Mouse (Mus musculus): ENCODE results near the gene Gm7137. TPM values are rescaled to one million over a fixed set of nuclear protein-coding genes. Genes with fewer than 3 reads are reported as not detected.
A peak's percentile ranks its signal among the peaks of the same experiment; 100 is the strongest.
"Not testable (repeated sequence)": the region's sequence is repeated elsewhere in the genome, so short reads cannot be mapped to it uniquely, and the experiment has no call there.

The Gm7137 gene
- total RNA-seq, 2 experiments from 2014 or later, result not detected

DNA sequence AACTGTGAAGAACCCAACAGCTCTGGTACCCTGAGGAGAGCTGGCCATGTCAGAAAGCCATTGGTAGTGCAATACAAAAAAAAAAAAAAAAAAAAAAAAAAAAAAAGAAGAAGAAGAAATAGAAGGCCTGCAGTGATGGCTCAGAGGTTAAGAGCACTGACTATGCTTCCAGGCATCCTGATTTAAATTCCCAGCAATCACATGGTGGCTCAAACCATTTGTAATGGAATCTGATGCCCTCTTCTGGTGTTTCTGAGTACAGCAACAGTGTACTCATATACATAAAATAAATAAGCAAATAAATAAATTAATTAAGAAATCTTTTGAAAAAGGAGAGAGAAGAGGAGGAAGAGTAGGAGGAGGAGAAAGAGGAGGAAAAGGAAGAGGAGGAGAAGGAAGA is 34.6 kb downstream of the Gm7137 start:
- DNase-seq (ENCODE audit: extremely low spot score in 1 of 2, low spot score in 1 of 2), result no peak

DNA sequence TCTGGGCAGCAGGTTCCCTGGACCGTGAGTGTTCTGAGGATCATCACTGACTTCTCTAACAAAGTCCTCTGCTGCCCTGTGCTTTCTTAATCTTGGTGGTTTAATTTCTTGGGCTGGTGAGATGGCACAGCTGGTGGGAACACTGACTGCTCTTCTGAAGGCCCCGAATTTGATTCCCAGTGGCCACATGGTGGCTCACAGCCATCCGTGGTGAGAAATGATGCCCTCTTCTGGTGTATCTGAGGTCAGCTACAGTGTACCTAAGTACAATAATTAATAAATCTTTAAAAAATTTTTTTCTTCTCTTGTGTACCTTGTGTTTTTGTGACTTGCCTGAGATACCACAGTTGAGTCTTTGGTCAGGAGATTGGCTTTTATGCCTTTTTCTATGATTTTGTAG is 35.7 kb downstream of the Gm7137 start:
- DNase-seq (ENCODE audit: extremely low spot score in 1 of 2, low spot score in 1 of 2), result not testable (repeated sequence)

DNA sequence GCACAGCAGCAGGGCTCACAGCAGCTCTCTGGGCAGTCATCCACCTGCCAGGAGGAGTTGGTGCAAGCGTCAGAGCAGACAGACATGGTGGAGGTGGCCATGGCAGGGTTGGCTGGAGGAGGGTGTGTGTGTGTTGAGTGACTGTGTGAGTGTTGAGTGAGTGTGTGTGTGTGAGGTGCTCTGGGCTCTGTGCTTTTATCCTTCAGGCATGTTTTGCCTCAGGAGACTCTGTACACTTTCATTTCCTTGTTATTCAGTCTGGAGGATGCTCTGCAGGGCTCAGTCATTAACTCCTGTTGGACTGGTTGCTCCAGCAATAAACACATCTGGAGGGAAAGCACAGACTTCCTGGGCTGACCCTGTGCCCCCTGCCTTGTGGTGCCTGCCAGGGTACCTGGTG is 36.7 kb downstream of the Gm7137 start, which contains the start of gene Gm9736:
Gm9736 (minus strand) TSS at position 101 of the 400 bp plus-strand sequence.
- not testable (repeated sequence) for DNase-seq (ENCODE audit: extremely low spot score in 1 of 2, low spot score in 1 of 2)

DNA sequence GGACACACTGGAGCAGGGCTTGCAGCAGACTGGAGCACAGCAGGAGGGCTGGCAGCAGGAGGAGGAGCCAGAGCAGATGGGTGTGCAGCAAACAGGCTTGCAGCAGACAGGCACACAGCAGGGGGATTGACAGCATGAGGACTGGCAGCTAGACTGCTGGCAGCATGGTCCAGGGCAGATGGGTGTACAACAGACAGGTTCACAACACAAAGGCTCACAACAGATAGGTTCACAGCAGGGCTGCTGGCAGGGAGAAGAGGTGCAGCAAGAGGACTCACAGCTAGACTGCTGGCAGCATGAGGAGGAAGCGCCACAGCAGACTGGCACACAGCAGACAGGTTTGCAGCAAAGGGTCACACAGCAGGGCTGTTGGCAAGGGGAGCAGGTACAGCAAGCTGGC is 37.3 kb downstream of the Gm7137 start:
- DNase-seq (ENCODE audit: extremely low spot score in 1 of 2, low spot score in 1 of 2), result not testable (repeated sequence)

DNA sequence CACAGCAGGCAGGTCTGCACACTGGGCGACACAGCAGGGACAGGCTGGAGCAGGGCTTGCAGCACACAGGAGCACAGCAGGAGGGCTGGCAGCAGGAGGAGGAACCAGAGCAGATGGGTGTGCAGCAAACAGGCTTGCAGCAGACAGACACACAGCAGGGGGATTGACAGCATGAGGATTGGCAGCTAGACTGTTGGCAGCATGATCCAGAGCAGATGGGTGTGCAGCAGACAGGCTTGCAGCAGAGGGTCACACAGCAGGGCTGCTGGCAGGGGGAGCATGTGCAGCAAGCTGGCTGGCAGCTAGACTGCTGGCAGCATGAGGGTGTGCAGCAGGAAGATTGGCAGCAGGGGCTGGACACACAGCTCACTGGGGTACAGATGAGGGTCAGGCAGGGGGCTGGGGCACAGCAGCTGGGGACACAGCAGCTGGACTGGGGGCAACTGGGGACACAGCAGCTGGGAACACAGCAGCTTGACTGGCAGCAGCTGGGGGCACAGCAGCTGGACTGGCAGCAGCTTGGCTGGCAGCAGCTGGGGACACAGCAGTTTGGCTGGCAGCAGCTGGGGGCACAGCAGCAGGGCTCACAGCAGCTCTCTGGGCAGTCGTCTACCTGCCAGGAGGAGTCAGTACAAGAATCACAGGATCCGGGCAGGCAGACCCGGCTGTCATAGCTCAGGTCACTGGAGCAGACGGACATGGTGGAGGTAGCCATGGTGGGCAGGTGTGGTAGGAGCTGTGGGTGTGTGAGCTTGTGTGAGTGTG is 45.9 kb downstream of the Gm7137 start, which contains the start of gene Gm18596:
Gm18596 (minus strand) TSS at position 715 of the 765 bp plus-strand sequence.
- peak in 1 of 2 experiments; percentile 8 for DNase-seq (ENCODE audit: extremely low spot score in 1 of 2, low spot score in 1 of 2)

DNA sequence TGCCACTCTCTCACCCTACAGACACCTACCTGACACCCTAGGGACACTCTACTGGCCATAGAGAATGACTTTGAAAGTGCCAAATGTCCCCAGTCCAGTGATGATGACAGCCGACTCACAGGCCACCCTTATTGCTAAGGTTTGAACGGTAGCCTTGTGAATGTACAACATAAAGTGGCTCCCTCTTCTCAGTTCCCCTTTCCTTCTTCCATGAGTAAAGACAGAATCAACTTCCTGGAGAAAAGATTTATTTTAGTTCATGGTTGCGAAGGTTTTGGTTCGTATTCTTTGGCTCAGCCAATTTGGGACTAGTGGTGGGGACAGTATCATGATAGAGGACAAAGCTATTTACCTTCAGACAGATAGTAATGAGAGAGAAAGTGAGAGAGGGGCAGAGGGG is 49.1 kb downstream of the Gm7137 start:
- DNase-seq (ENCODE audit: extremely low spot score in 1 of 2, low spot score in 1 of 2), result no peak

Other genes with a start within 250 kb of the Gm7137 start
- 10 to 100 TPM; 68.2 to 69.4 TPM for gene Pttg1ip, start 206.5 kb downstream of the Gm7137 start, total RNA-seq (2021)
- 100 to 1,000 TPM; 116 to 128 TPM for gene Sumo3, start 182.1 kb downstream of the Gm7137 start, total RNA-seq (2021)
- gene Gm49325, start 182.0 kb downstream of the Gm7137 start, total RNA-seq (2021), result 10 to 100 TPM; 29.0 to 29.8 TPM
- 10 to 100 TPM; 69.8 to 88.4 TPM for gene Ube2g2, start 165.9 kb downstream of the Gm7137 start, total RNA-seq (2021)
- not detected for gene Tspear, start 101.6 kb downstream of the Gm7137 start, total RNA-seq (2021)
- gene Gm19402, start 97.4 kb downstream of the Gm7137 start, total RNA-seq (2021), result not detected
- gene Gm9508, start 91.0 kb downstream of the Gm7137 start, total RNA-seq (2021), result not detected
- not detected for gene Gm10272, start 81.6 kb downstream of the Gm7137 start, total RNA-seq (2021)
- gene Gm10024, start 76.7 kb downstream of the Gm7137 start, total RNA-seq (2021), result not detected
- gene Gm10142, start 72.4 kb downstream of the Gm7137 start, total RNA-seq (2021), result not detected
- gene Krtap12-1, start 67.6 kb downstream of the Gm7137 start, total RNA-seq (2021), result not detected
- not detected for gene Gm10100, start 61.7 kb downstream of the Gm7137 start, total RNA-seq (2021)
- not detected for gene Gm18596, start 45.6 kb downstream of the Gm7137 start, total RNA-seq (2021)
- not detected for gene Gm9736, start 36.8 kb downstream of the Gm7137 start, total RNA-seq (2021)
- not detected for gene Gm3233, start 28.5 kb downstream of the Gm7137 start, total RNA-seq (2021)
- gene Gm3238, start 16.9 kb downstream of the Gm7137 start, total RNA-seq (2021), result not detected
- gene Gm7138, start 11.3 kb downstream of the Gm7137 start, total RNA-seq (2021), result not detected
- gene Gm3250, start 5.7 kb downstream of the Gm7137 start, total RNA-seq (2021), result not detected
- gene Gm9639, start 6.9 kb upstream of the Gm7137 start, total RNA-seq (2021), result not detected
- not detected for gene Gm19668, start 10.9 kb upstream of the Gm7137 start, total RNA-seq (2021)
- gene Gm9507, start 23.6 kb upstream of the Gm7137 start, total RNA-seq (2021), result not detected
- not detected for gene Gm2696, start 26.5 kb upstream of the Gm7137 start, total RNA-seq (2021)
- not detected for gene Krtap10-4, start 38.9 kb upstream of the Gm7137 start, total RNA-seq (2021)
- not detected for gene Krtap10-10, start 47.7 kb upstream of the Gm7137 start, total RNA-seq (2021)
- gene Gm36176, start 58.6 kb upstream of the Gm7137 start, total RNA-seq (2021), result not detected
- not detected for gene Gm10318, start 64.7 kb upstream of the Gm7137 start, total RNA-seq (2021)
- gene Gm3285, start 73.8 kb upstream of the Gm7137 start, total RNA-seq (2021), result not detected
- 1 to 10 TPM; 5.0 to 5.2 TPM for gene Lrrc3, start 114.3 kb upstream of the Gm7137 start, total RNA-seq (2021)
- gene Trpm2, start 182.4 kb upstream of the Gm7137 start, total RNA-seq (2021), result 10 to 100 TPM; 33.2 to 40.4 TPM
- gene 1810043G02Rik, start 190.3 kb upstream of the Gm7137 start, total RNA-seq (2021), result 10 to 100 TPM; 31.3 to 39.8 TPM
- 100 to 1,000 TPM; 205 to 206 TPM for gene Pfkl, start 221.9 kb upstream of the Gm7137 start, total RNA-seq (2021)